In the genomic region with DNA sequence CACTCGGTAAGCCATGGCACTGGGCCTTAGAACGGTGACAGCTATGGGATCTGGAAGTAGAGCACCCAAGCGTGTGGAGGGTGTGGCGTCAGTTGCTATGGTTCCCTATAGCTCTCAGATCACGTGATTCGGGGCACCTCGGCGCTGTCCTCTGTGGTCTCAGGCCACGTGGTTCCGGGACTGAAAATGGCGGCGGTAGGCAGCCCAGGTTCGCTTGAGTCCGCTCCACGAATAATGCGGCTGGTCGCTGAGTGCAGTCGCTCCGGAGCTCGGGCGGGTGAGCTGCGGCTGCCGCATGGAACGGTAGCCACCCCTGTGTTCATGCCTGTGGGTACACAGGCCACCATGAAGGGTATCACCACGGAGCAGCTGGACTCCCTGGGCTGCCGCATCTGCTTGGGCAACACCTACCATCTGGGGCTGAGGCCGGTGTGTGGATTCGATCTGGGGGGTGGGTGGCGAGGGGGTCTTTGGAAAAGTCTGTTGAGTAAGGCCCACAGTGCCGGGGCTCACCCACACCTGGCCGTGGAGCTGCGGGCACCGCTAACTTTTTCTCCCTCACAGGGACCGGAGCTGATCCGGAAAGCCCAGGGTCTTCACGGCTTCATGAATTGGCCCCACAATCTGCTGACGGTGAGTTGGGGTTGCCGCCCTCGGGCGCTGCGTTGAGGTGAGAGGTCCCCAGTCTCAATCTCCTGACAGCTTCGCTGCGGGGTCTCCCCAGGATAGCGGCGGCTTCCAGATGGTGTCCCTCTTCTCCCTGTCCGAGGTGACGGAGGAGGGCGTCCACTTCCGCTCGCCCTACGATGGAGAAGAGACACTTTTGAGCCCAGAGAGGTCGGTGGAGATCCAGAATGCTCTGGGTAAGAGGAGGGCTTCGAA, we compare ENCODE assay signal across 8 mouse cellular contexts. TPM values are rescaled to one million over a fixed set of nuclear protein-coding genes. Genes with fewer than 3 reads are reported as not detected.
DNase-seq lines count a peak whose midpoint lies in the region; ATAC-seq lines count a peak whose summit lies in the region.

A gene (plus strand): TSS at position 169 of the 882 bp plus-strand sequence.

- no peaks in the 10 kb centered on the region for H3K9me3 ChIP-seq in heart, embryonic 14.5 days (ENCODE audit: control insufficient read depth, low read length)
- H3K9me3 ChIP-seq in liver, embryonic 13.5 days (replicated peaks): no peaks in the 10 kb centered on the region
- H3K9me3 ChIP-seq in stomach, embryonic 16.5 days (replicated peaks; ENCODE audit: control insufficient read depth, low read length): no peaks in the 10 kb centered on the region

- peak within 1 kb of the TSS; percentile 87 for H3K4me3 ChIP-seq in brown adipose tissue, adult 24 weeks (ENCODE audit: insufficient read depth, low read depth, low read length)
- H3K4me3 ChIP-seq in heart, embryonic 14.5 days (ENCODE audit: control insufficient read depth in 1 of 2, insufficient read depth in 1 of 2, low read depth in 1 of 2, low read length in 2 of 2): peak within 1 kb of the TSS; percentile 72 to 81
- peak within 1 kb of the TSS; percentile 81 for H3K4me3 ChIP-seq in liver, embryonic 13.5 days (replicated peaks)
- peak within 1 kb of the TSS; percentile 91 for H3K4me3 ChIP-seq in stomach, embryonic 16.5 days (replicated peaks; ENCODE audit: low read length)

- peak; percentile 89 for ATAC-seq in heart, embryonic 14.5 days (ENCODE audit: insufficient number of reproducible peaks, insufficient read depth, low FRiP score, low read depth)
- peak; percentile 94 for ATAC-seq in liver, embryonic 13.5 days (ENCODE audit: low read depth)
- ATAC-seq in stomach, embryonic 16.5 days (ENCODE audit: insufficient read depth, low FRiP score): peak; percentile 96

- WGBS in heart, embryonic 14.5 days: 3% methylated on average over 53 of the region's 53 CpGs
- WGBS in liver, embryonic 13.5 days (ENCODE audit: insufficient replicate concordance): 1% methylated on average over 53 of the region's 53 CpGs
- WGBS in stomach, embryonic 16.5 days: 2% methylated on average over 53 of the region's 53 CpGs

- peak within 1 kb of the TSS; percentile 82 for H3K9ac ChIP-seq in heart, embryonic 14.5 days (ENCODE audit: low read length)
- H3K9ac ChIP-seq in liver, embryonic 13.5 days: peak within 1 kb of the TSS; percentile 82
- peak within 1 kb of the TSS; percentile 86 for H3K9ac ChIP-seq in stomach, embryonic 16.5 days (ENCODE audit: low read length)

- no peak within 1 kb of the TSS for H3K27ac ChIP-seq in brown adipose tissue, adult 24 weeks (replicated peaks; ENCODE audit: low read depth, low read length)
- peak within 1 kb of the TSS in 1 of 2 experiments; percentile 25; a peak in 2 of 4 replicates for H3K27ac ChIP-seq in heart, embryonic 14.5 days (replicated peaks in 1 of 2; ENCODE audit: control insufficient read depth in 1 of 2, insufficient read depth in 1 of 2, low read depth in 2 of 2, low read length in 2 of 2)
- H3K27ac ChIP-seq in liver, embryonic 13.5 days: peak within 1 kb of the TSS; percentile 72
- H3K27ac ChIP-seq in stomach, embryonic 16.5 days (ENCODE audit: low read length): peak within 1 kb of the TSS; percentile 52

- peak within 1 kb of the TSS; percentile 68 for H3K4me2 ChIP-seq in heart, embryonic 14.5 days (ENCODE audit: low read length)
- H3K4me2 ChIP-seq in liver, embryonic 13.5 days: peak within 1 kb of the TSS; percentile 91
- H3K4me2 ChIP-seq in stomach, embryonic 16.5 days (ENCODE audit: low read depth, low read length): peak within 1 kb of the TSS; percentile 84

- no peaks in the 10 kb centered on the region for H3K4me1 ChIP-seq in brown adipose tissue, adult 24 weeks (ENCODE audit: control insufficient read depth, insufficient read depth, insufficient read length, low read length)
- peaks cover 3 to 6% of the 10 kb centered on the region in 2 experiments; a peak in 2 of 4 replicates for H3K4me1 ChIP-seq in heart, embryonic 14.5 days (ENCODE audit: control insufficient read depth in 2 of 2, insufficient read depth in 2 of 2, low read length in 2 of 2)
- H3K4me1 ChIP-seq in liver, embryonic 13.5 days (replicated peaks): peaks cover 46% of the 10 kb centered on the region
- peaks cover 7% of the 10 kb centered on the region; the same call in 1 of the 2 replicates for H3K4me1 ChIP-seq in stomach, embryonic 16.5 days (ENCODE audit: control insufficient read depth, insufficient read depth, low read length)

- no peaks in the 10 kb centered on the region for H3K27me3 ChIP-seq in heart, embryonic 14.5 days (ENCODE audit: control insufficient read depth, insufficient read depth, low read length)
- H3K27me3 ChIP-seq in liver, embryonic 13.5 days: no peaks in the 10 kb centered on the region
- H3K27me3 ChIP-seq in stomach, embryonic 16.5 days (ENCODE audit: control insufficient read depth, insufficient read depth, low read length): no peaks in the 10 kb centered on the region

- H3K36me3 ChIP-seq in heart, embryonic 14.5 days (ENCODE audit: control insufficient read depth, insufficient read depth, low read length): peaks cover 26% of the 10 kb centered on the region
- H3K36me3 ChIP-seq in liver, embryonic 13.5 days: peaks cover 31% of the 10 kb centered on the region
- H3K36me3 ChIP-seq in stomach, embryonic 16.5 days (ENCODE audit: control insufficient read depth, insufficient read depth, low read length): 0 out of 2 replicates have a peak, but pooled peaks cover 3% of the 10 kb centered on the region

- DNase-seq in CD4-positive, CD25-positive, alpha-beta regulatory T cell, adult 2 months (ENCODE audit: low read depth, low spot score): peak; percentile 93
- peak; percentile 60 for DNase-seq in fibroblast of lung, adult 2 months (ENCODE audit: low read depth)
- DNase-seq in kidney, postnatal 14 days: peak; percentile 90
- DNase-seq in liver, embryonic 13.5 days: peak; percentile 86
- DNase-seq in neural tube, embryonic 10.5 days (ENCODE audit: extremely low spot score, low spot score): peak; percentile 84

RNA-seq across cellular contexts. Expression of the gene that starts here (rescaled TPM):
- 8.0 and 11.1 TPM in 2 replicates for polyA plus RNA-seq in brown adipose tissue, adult 24 weeks (2012; ENCODE audit: insufficient read depth, insufficient read length, missing spikeins)
- polyA plus RNA-seq in heart, embryonic 14.5 days (2014; fragmentation: Nextera tagmentation; extraction: Ambion mirVana): 22.7 and 24.3 TPM in 2 replicates
- 24.3 and 28.6 TPM in 2 replicates for polyA plus RNA-seq in liver, embryonic 13.5 days (2015; fragmentation: Nextera tagmentation; extraction: Ambion mirVana)
- polyA plus RNA-seq in stomach, embryonic 16.5 days (2015; fragmentation: Nextera tagmentation; extraction: Ambion mirVana): 51.1 and 51.4 TPM in 2 replicates
